Mouse (Mus musculus) cerebral cortex, adult 2 months (tissue): ENCODE data around the gene Racgap1.

ENCODE experiments used
- whole genome bisulfite sequencing: fragments of 180-500 bp; shearing (Covaris S2); methylation state at CpG from one replicate; pipeline ENCODE4 v1.1.7; 2018; 5-methylcytosine and 5-hydroxymethylcytosine counted together

The Racgap1 gene

GRCm38 (mm10) chr15:99590429-99591084 is 60.9 kb downstream of the Racgap1 start, which contains the start of gene Aqp5:
Gene Aqp5, plus strand, starts transcription at chr15:99590782.
- 3% methylated on average over 68 of the region's 83 CpGs for WGBS

GRCm38 (mm10) chr15:99589704-99590103 is 61.8 kb downstream of the Racgap1 start:
- 51% methylated on average over 7 of the region's 7 CpGs for WGBS

GRCm38 (mm10) chr15:99589237-99589636 is 62.2 kb downstream of the Racgap1 start:
- 57% methylated on average over 9 of the region's 9 CpGs for WGBS

GRCm38 (mm10) chr15:99586525-99586924 is 64.9 kb downstream of the Racgap1 start:
- WGBS = 97% methylated on average over 3 of the region's 3 CpGs

GRCm38 (mm10) chr15:99585741-99586140 is 65.7 kb downstream of the Racgap1 start:
- WGBS = 87% methylated on average over 6 of the region's 6 CpGs

GRCm38 (mm10) chr15:99584407-99585202 is 66.9 kb downstream of the Racgap1 start:
- WGBS = 29% methylated on average over 24 of the region's 24 CpGs

GRCm38 (mm10) chr15:99583463-99584344 is 67.8 kb downstream of the Racgap1 start:
- WGBS = 7% methylated on average over 54 of the region's 54 CpGs

GRCm38 (mm10) chr15:99578802-99579485 is 72.5 kb downstream of the Racgap1 start, which contains the start of gene Aqp2:
Gene Aqp2, plus strand, starts transcription at chr15:99579055.
- 78% methylated on average over 26 of the region's 26 CpGs for WGBS
